Mouse (Mus musculus) granulocyte monocyte progenitor cell, adult 5-6 weeks (primary cell): Measurements from ENCODE around the gene Nms. TPM values are rescaled to one million over a fixed set of nuclear protein-coding genes. Genes with fewer than 3 reads are reported as not detected.

Source experiments
- ATAC-seq: replicated peaks from 2 replicates; pipeline ENCODE4 v1.8.0; 2016; ENCODE audit warnings: mild to moderate bottlenecking, moderate TSS enrichment, inconsistent platforms; ENCODE audit not compliant: poor library complexity, severe bottlenecking
- total RNA-seq, 2 experiments: library from RNA; stranded (forward) in 1 of 2; stranded (reverse) in 1 of 2; fragments of 200-712, 200-1000 nt in 1 of 2; fragments of >200 nt in 1 of 2; fragmentation: Nextera tagmentation in 1 of 2; gene quantifications; 2 replicates each; pipeline ENCODE4 v1.2.3; 2014 to 2017

Nms gene
- total RNA-seq (2014; fragmentation: Nextera tagmentation) (not detected in 2 replicates), total RNA-seq (2017) (not detected in 2 replicates)

GRCm38 (mm10) chr1:38938849-38939248, at the start of gene Nms:
Nms (plus strand) TSS chr1:38939149.
- ATAC-seq, result no peak

GRCm38 (mm10) chr1:38891444-38891843, 47.5 kb upstream of the Nms start:
- no peak for ATAC-seq

- no peak for ATAC-seq
These were observed 45.9 kb upstream of the Nms start for GRCm38 (mm10) chr1:38893081-38893480.

GRCm38 (mm10) chr1:38897431-38898248, 41.3 kb upstream of the Nms start, which contains the start of gene Chst10:
Chst10 (minus strand) TSS chr1:38898161.
- ATAC-seq, result peak; percentile 93

GRCm38 (mm10) chr1:38902571-38902970, 36.4 kb upstream of the Nms start:
- ATAC-seq, result peak; percentile 49; the same call in 1 of the 2 replicates

- no peak for ATAC-seq
These were observed 35.0 kb upstream of the Nms start for GRCm38 (mm10) chr1:38903985-38904384.

GRCm38 (mm10) chr1:38928996-38929395, 10.0 kb upstream of the Nms start:
- no peak for ATAC-seq

GRCm38 (mm10) chr1:38929468-38929867, 9.5 kb upstream of the Nms start:
- ATAC-seq, result no peak

- ATAC-seq, result no peak
These were observed 8.2 kb upstream of the Nms start for GRCm38 (mm10) chr1:38930767-38931166.

- ATAC-seq, result no peak
These were observed 4.3 kb upstream of the Nms start for GRCm38 (mm10) chr1:38934668-38935067.

GRCm38 (mm10) chr1:38936780-38937179, 2.2 kb upstream of the Nms start:
- peak; percentile 52 for ATAC-seq

- no peak for ATAC-seq
These were observed 659 bp downstream of the Nms start for GRCm38 (mm10) chr1:38939608-38940007.

- no peak for ATAC-seq
These were observed 17.5 kb downstream of the Nms start for GRCm38 (mm10) chr1:38956457-38956856.

GRCm38 (mm10) chr1:38969116-38969515, 30.2 kb downstream of the Nms start:
- ATAC-seq, result no peak

- no peak for ATAC-seq
These were observed 32.8 kb downstream of the Nms start for GRCm38 (mm10) chr1:38971712-38972111.

- ATAC-seq, result no peak
These were observed 34.1 kb downstream of the Nms start for GRCm38 (mm10) chr1:38972986-38973592.

- no peak for ATAC-seq
These were observed 41.0 kb downstream of the Nms start for GRCm38 (mm10) chr1:38979953-38980352.

- ATAC-seq, result no peak
These were observed 44.9 kb downstream of the Nms start for GRCm38 (mm10) chr1:38983870-38984269.

- ATAC-seq, result no peak
These were observed 46.4 kb downstream of the Nms start, which contains the start of gene Pdcl3 for GRCm38 (mm10) chr1:38985308-38985707. Pdcl3 (plus strand) TSS chr1:38985608.

- peak; percentile 99 for ATAC-seq
These were observed 48.3 kb downstream of the Nms start for GRCm38 (mm10) chr1:38987080-38987864.

GRCm38 (mm10) chr1:38987865-38988211, 48.9 kb downstream of the Nms start:
- ATAC-seq, result peak; percentile 49
